Mouse (Mus musculus) frontal cortex, adult 2 months (tissue): ENCODE results near the gene Pik3ca. TPM values are rescaled to one million over a fixed set of nuclear protein-coding genes. Genes with fewer than 3 reads are reported as not detected.

Experiments used
- DNase-seq, 2 experiments: peaks; one replicate each; pipeline ENCODE4 v3.0.0; 2022; ENCODE audit warnings: low spot score in 1 of 2; ENCODE audit errors: extremely low spot score in 1 of 2
- polyA plus RNA-seq: library from polyadenylated mRNA; depleted of rRNA; stranded (reverse); fragments of >200 nt; gene quantifications from 2 replicates; pipeline ENCODE4 v1.2.3, GENCODE M21; 2012

The Pik3ca gene
- polyA plus RNA-seq, 1 experiment: 23.4 TPM

DNA sequence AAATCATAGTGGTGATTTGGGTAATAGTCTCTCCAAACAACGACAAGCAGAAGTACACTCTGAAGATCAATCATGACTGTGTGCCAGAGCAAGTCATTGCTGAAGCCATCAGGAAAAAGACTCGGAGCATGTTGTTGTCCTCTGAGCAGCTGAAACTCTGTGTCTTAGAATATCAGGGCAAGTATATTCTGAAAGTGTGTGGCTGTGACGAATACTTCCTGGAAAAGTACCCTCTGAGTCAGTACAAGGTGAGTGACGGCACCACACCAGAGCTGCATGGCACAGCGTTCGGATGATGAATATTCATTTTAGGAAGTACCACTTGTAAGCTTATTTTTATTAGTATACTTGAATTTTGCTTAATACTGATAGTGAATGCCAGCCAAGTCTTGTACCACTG is 40.3 kb downstream of the Pik3ca start:
- no peak for DNase-seq

DNA sequence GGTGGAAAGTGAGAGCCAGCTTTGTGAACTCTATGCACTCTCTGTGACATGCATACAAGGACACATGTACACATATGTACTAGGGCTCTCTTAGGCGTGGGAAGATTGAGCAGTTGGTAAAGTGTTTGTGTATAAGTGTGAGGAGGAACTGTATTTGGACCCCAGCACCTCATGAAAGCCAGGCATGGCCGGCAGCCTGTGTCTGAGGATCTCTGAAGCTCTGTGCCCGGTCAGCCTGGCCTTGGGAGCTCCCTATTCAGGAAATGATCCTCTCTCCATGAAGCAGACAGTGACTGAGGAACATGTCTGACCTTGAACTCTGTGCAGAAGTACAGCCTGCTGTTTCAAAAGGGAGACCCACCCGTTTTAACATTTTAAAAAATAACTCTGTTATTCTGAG is 41.2 kb downstream of the Pik3ca start:
- no peak for DNase-seq

DNA sequence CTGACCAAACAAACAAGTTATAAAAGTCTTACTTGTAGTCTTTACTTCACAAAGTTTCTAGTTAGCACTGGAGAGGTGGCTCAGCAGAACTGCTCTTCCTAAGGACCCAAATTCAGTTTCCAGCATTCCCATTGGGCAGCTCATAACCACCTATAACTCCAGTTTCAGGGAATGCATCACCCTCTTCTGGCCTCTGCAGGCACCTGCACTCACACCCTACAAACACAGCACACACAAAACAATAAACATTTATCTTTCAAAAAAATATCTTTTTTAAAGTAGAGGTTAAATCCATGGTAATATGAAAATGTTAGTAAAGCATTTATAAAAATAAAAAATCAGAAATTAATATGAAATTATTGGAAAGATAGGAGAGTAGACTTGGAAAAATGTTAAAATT is 44.2 kb downstream of the Pik3ca start:
- no peak for DNase-seq

DNA sequence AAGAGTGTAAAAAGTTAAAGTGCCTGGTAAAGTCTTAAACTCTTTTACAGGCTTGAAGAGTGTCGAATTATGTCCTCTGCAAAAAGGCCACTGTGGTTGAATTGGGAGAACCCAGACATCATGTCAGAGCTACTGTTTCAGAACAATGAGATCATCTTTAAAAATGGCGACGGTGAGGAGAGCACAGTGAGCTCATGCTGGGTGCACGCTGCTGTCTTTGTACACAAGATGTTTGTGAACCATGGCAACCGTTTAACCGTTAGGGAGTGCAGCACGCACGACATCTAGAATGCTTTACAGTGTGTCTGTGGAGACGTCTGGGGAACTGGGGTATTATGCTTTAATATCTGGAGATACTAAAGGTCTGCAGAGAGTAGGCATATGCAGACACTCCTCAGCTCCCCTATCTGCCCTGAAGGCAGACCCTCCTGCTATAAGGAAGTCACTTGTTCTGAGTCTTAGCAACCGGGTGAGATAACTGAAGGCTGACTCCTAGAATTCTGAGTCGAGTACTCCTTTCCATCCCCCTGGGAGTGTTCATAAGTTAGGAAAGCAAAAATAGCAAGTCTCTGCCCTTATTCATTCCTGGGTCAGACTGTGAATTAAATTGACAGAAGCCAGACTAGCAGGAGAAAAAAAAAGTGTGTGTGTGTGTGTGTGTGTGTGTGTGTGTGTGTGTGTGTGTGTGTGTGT is 57.0 kb downstream of the Pik3ca start:
- DNase-seq: no peak

DNA sequence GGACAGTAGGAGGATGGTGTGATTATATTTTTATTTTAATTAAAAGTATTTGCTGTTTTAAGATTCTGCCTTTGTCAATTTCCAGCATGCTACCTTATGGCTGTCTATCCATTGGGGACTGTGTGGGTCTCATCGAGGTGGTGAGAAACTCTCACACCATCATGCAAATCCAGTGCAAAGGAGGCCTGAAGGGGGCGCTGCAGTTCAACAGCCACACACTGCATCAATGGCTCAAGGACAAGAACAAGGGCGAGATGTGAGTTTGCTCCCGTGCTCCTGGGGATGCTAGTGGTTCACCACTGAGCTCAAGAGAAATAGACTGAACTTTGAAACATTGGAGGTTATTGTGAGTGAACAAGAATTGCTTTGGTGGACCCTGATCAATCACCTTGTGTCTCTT is 62.3 kb downstream of the Pik3ca start:
- DNase-seq: peak in 1 of 2 experiments; percentile 48

DNA sequence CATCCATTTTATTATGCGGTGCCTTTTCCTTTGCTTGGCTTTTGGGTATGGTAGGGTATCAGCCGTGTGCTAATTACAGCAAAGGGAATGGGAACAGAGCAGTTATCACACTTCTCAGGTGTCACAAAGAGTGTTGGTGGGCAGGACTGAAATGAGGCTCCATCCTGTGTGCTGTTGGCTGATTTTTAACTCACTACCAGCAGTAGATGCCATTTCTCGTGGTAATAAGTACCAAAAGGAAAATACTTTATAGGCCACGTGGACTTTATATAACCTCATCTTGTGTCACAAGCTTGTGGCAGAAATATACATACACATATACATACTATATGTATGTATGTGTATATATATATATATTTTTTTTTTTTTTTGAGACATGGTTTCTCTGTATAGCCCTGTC is 69.8 kb downstream of the Pik3ca start:
- no peak for DNase-seq

DNA sequence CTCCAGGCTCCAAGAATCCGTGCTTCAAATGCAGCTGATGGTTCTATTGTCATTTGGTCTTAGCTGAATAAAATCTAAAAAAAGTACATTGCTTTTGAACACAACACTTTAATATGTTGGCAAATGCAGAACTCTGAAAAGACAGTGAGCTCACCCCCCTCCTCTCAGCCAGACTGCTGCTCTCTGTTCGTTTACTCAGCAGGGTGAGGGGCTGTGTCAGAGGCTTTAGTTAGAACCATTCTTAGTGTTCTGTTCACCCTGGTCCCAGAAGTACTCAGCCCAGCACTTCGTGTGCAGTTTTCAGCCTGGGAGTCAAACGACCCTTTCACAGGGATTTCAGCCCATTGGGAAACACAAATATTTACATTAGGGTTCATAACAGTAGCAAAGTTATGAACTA is 70.9 kb downstream of the Pik3ca start:
- no peak for DNase-seq

DNA sequence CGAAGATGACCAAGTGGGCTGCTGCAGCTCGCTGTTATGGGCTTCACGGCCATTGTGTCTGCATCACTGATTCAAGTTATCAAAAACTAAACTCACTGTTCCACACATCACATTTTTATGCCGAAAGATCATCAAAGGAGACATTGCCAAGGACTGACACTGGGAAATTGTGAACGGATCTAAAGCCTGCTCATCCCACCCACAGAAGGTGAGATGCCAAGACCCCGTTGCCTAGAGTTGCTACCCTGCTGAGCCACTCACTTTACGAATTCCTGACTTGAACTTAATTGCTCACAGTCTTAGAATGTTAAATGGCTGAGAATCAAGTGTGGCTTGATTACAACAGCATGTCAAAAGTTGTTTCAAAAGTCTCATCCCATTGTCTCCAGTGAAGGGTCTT is 73.0 kb downstream of the Pik3ca start:
- no peak for DNase-seq

DNA sequence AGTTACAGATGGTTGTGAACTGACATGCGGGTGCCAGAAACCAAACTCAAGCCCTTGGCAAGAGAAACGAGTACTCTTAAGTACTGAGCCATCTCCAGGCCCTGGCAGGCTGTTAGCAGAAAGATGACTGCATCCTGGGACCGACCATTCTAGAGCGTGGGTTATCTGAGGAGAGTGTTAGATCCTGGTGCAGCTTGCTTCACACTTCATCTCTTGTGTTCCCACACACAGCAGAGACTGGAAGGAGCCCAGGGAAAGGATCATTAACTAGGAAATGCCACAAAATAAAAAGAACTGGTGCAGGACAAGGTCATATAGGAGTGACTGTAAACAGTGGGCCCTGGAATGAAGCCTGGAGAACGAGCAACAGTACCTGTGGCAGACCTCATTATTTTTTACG is 73.6 kb downstream of the Pik3ca start:
- peak; percentile 20 to 70 for DNase-seq

DNA sequence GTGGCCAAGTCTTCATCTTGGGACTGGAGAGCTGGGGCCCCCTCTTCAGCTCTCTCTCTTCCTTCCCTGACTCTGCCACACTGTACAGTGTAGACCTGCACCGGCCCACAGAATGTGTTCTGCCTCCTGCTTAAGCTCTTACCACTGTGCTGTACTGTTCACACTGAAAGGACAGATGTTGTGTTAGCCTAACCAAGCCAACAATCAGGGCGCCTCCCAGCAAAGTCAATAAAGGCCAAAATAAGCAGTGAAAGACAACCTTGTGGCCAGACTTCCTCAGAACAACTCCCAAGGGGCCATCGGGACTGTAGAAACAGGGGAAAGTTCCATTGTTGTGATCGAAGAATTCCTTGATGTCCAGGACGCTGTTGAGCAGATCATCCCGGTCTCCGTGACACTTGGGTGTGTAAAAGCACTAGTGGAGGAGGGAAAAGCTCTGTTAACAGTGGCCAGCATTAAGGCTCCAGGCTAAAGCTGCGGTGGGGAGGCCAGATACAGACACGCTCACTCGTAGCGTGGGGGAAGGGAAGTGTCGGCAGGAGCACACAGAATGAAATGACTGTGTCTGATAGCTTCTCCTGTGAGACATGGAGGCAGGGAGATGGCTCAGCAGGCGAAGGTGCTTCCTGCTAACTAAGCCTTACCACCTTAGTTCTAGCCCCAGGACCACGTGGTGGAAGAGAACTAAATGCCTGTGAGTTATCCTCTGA is 74.9 kb downstream of the Pik3ca start:
- no peak for DNase-seq

DNA sequence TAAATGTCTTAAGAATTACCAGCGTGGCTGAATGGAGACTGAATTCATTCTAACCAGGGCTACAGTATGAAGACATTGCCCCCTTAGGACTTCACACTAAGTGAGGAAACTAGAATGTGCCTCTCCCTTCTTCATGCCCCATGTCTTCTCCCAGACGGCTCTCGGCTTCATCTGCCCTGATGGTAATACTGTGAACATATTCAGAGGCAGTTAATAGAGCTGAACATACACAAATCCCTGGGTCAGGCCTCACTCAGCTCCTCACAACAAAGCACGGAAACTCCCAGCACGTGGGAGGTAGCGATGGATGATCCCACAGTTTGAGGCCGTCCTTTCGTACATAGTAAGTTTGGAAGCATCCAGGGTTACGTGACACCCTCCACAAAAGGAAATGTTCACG is 75.7 kb downstream of the Pik3ca start:
- no peak for DNase-seq

DNA sequence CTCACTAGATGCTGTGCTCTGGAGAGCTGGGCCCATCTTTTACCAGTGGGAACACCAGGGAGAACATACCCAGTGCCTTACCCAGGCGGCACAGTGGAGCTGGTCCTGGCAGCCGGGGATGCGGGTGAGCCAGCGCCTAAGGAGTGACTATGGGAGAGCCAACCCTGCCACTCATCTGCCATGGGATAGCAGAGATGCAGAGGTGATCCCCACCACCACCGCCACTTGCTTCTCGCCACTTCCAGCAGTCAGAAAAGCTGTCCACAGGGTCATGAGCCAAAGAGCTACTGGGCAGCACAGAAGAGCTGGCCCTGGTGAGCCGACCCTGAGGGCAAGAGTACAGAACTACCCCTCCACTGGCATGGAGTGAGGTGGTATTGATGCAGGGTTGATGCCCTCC is 82.5 kb downstream of the Pik3ca start:
- DNase-seq: no peak

DNA sequence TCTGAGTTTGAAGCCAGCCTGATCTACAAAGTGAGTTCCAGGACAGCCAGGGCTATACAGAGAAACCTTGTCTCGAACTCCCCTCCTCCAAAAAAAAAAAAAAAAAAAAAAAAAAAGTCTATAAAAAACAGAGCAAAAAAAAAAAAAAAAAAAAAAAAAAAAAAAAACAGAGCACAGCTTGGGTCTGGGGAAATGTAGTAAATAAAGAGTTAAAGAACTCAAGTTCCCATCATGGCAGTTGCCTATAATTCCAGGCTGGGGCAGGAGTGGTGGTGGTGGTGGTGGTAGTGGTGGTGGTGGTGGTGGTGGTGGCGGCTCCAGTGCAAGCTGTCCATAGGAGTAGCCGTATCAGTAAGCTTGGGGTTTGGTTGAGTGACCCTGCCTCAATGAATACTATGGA is 85.6 kb downstream of the Pik3ca start:
- no peak for DNase-seq

DNA sequence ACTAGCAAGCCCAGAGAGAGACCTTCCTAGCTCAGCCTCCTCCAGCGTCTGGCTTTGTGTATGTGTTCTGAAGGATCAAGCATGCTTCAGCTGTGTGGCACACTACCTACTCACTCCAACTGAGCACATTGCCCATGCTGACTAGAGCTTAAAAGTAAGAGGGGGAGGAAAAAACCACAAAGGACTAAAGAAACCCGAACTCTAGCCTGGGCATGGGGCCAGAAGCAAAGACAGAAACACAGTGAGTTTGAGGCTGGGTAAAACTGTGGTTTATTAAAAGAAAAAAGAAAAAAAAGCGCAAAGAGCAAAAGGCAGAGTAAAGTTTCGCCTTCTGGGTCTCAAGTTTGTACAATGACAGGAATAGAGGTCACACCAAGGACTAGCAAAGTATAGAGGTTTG is 89.1 kb downstream of the Pik3ca start:
- DNase-seq: no peak

DNA sequence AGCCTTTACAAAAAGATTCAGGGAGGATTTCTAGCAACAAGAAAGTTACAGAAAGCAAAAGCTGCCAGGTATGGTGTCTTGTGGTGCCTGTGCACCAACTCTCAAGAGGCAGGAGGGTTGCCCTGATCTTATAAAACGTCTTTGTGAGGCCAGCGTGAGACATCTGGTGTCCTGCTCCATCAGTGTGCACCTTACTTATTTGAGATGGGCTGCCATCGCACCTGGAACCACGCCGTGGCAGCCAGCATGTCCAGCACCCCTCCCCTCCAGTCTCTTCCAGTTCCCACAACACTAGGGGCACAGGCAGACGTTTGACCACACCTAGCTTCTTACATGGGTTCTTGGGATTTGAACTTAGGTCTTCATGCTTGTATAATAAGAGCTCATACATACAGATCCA is 90.7 kb downstream of the Pik3ca start:
- DNase-seq: no peak

DNA sequence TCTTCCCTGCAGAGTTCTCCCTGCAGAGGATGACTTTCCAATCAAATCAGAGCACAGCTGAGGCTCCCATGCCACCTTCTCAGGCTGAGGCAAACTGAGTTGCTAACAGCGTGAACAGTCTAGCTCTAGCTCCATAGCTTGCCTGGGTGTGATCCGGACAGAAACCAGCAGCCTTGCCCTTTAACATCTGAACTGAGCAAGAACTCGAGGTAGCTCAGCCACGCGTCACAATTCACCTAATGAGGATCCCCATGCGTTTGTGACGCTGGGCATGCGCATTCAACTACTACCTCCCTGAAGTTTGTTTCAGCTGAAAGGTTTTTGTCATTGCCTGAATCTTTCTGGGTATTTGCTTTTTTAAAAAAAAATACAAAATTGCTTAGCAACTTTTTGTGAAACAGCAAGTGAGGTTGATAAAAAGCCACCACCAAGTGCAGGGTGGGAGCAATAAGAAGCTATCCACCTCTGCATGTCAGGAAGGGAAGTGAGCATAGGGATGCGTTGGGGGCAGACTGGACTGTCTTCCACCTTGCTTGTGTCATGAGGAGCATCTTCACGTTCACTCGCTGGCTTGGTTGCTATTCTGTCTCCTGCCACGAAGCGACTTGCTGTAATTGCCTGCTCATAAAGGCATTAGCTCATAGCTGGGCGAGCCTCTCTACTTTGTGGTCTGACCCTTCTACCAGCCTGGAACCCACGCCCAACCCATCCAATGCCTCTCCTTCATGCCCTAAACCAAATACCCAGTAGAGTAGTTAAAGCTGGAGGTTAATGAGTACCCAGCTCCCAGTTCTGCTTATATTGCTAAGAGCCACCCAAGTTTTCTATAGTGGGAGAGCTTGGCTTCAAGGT is 92.8 kb downstream of the Pik3ca start:
- no peak for DNase-seq

DNA sequence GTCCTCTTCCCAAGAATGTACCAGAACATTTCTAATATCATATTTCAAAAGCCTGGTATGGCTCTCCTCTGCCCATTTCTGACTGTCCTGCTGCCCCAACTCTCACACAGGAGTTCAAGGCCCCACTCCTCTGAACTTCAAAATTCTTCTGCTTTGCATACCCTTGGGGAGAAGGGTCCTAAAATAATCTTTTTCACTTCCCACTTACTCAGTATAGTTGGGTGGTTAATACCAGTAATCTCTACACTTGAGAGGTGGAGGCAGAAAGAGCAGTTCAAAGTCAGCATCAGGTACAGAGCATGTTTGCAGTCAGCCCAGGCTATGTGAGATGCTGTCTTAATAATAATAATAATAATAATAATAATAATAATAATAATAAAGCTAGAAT is 93.5 kb downstream of the Pik3ca start:
- DNase-seq: no peak

DNA sequence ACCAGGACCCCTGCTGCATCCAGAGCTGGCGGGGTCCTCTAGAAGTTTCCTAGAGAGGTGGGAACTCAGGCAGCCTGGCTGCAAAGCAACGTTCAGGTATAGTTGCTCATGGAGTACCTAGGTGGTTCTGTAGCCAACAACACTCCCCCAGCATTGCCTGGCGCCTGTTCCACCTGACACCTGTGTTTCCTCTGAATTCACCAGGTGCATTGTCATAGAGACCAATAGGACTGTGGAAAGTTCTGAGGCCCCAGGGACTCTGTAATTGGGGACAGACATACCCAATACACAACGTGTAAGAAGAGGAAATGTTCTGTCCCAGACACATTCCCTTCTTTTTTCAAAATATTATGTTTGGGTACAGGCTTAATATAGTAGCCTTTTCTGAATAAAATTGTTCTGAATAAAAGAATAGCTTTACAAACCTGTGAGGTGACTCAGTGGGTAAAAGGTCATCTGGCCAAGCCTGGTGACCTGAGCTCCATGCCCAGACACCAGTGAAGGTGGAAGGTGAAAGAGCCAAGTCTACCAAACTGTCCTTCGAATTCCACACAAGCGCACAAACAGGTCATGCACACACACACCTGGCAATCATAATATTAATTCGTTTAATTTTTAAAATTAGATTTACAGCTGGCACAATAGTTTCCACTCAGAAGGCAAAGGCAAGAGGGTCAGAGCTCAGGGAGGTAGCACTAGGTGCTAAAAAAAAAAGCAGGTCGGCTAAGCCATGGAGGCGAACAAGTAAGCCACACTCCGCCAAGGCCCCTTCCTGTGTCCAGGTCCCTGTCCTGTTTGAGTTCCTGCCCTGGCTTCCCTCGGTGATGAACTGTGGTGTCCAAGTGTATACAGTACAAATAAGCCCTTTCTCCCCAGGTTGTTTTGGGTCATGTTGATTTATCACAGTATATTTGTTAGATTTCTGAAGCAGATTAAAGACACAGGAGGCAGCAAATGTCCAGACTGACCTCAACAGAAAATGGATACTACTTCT is 94.9 kb downstream of the Pik3ca start, which contains the start of gene Kcnmb3:
TSS of gene Kcnmb3 (minus strand) at position 135 of the 994 bp plus-strand sequence.
- DNase-seq: no peak

DNA sequence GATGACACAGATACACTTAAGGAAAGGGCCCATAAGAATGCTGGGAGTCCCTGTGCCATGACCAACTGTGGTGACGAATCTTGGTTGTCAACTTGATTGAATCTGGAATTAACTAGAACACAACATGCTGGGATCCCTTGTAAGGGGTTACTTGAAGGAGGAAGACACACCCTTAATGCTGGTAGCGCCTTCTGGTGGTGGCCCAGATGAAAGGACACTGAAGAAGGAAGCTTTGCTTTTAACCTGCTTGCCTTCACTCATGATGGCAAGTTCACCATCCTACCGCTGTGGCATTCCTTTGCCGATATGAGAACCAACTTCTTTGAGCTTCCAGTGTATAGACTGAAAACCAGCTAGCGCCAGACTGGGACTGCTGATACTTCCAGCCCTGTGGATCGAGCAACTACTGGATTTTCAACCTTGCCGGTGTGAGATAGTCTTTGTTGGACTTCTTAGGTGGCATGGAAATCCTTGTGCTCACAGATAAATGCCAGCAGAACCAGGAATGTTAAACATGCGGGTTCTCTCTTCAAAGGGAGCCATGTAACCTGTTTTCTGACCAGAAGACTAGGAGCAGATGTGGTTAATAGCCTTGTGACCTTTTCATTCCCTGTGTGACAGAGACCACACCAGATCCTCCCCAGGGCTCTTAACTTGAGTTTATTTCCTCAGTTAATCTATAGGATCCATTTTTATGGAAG is 97.1 kb downstream of the Pik3ca start:
- DNase-seq: no peak
